Mouse (Mus musculus) cerebral cortex, adult 2 months (tissue): ENCODE results near the gene Ntng2.

Experiments
- WGBS: fragments of 180-500 bp; shearing (Covaris S2); methylation state at CpG from one replicate; pipeline ENCODE4 v1.1.7; 2018; 5-methylcytosine and 5-hydroxymethylcytosine counted together

Ntng2 gene

DNA sequence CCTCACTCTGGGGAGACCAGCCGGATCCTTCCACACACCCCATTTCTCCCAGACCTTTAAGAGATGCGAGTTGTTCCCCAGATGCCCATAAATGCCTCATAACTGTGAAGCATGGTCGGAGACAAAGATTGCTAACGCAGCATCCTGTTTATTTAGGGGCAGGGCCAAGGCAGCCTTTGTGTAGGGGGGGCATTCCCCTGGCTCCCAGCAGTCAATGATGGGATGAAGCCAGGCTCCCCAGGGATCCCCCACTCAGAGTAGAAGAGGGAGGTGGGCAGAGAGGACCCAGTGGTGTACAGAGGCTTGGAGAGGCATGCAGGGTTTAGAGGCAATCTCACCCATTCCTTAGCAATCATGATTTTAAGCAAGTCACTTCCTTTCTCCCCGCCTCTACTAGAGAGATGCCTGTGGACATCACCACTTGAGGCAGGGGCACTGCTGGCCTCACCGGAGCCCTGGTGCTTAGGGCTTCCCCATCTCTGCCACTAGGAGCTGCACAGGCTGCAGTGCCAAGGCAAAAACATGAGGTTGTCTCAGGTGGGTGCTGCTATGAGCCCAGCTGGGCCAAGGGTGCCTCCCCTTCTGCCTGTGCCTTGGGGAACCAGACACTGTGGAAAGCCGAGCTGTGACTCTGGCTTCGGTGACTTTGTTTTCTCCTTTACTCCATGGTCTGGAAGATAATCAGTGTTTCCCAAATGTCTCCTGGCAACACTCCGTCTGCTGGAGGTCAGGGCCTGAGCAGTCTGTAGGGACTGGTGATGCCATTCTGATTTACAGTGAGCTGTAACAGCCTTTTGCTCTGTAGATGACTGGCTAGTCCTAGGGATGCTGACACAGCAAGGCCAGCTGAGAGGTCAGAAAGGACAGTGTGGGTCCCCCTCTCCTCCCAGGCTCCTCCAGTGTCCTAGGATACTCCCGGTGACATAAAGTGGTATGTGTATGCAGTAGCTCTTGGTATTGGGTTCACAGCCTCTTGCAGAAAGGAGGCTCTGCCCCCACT lies 61.3 kb downstream of the Ntng2 start:
- 78% methylated on average over 10 of the region's 10 CpGs for WGBS

DNA sequence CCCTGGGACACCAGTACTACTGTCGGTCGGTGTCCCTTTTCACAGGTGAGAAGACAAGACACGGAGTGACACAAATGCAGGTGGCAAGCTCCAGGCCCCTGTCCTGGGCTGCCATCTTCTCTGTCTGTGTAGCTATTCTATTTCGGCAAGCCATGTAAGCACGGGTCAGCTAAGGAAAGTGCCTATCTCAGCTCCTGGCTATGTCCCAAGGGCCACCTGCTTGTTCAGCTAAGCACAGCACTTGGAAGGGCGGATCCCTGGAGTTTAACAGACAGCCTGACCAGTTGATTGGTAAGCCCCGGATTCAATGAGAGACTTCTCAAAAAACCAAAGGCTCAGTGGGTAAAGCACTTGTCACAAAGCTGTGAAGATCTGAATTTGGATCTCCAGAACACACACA lies 62.4 kb downstream of the Ntng2 start:
- 83% methylated on average over 7 of the region's 7 CpGs for WGBS

GRCm38 (mm10) chr2:29186209-29186608 lies 66.6 kb downstream of the Ntng2 start:
- WGBS: 80% methylated on average over 6 of the region's 6 CpGs

DNA sequence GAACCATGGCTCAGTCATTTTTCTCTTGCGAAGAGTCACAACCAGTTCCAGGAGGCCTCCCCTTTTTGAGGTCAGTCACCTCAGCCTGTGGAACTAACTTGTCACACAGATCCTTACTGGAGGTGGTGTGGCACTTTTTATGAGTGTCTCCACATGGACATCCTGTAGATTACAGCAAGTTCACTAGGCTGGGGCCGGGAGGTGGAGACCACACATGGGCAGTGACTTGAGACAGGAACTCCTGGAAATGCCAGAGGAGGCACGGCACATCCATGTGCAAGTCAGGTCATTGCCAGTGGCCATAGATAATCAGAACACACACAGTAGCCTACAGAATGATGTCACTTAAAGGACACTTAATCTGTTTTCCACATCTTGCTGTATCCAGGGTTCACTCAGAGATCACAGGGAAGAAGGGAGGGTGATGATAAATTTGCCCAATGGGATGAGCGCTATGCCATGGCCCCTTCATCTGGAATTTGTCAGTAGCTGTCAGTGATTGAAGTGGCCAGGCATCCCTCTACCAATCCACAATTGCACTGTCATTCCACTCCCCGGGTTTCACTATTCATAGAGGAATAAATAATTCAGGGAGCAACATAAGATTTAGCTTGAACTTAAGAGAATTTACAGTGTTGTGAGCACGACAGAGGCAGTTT lies 69.4 kb downstream of the Ntng2 start:
- 84% methylated on average over 6 of the region's 6 CpGs for WGBS

- WGBS: 69% methylated on average over 2 of the region's 2 CpGs
These were observed 71.7 kb downstream of the Ntng2 start for GRCm38 (mm10) chr2:29181111-29181510.

DNA sequence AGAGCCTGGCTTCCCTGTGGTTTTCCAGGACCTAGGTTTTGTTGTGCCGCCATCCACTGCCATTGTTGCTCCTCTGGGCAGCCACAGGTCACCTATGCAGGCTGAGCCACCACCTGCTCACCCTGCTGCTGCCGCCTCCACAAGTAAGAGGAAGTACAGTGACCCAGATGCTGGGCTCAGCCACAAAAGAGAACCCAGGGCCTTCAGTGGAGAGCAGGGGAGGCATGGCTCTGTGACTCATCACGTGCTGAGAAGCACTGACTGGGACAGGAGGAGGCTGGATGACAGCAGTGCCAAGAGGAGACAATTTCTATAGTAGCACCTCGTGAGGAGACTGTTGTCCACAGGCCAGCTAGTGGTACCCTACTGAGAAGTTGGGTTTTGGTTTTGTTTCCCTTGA lies 73.0 kb downstream of the Ntng2 start:
- 69% methylated on average over 4 of the region's 4 CpGs for WGBS

- WGBS: 96% methylated on average over 3 of the region's 3 CpGs
These were observed 77.9 kb downstream of the Ntng2 start for GRCm38 (mm10) chr2:29174887-29175286.

DNA sequence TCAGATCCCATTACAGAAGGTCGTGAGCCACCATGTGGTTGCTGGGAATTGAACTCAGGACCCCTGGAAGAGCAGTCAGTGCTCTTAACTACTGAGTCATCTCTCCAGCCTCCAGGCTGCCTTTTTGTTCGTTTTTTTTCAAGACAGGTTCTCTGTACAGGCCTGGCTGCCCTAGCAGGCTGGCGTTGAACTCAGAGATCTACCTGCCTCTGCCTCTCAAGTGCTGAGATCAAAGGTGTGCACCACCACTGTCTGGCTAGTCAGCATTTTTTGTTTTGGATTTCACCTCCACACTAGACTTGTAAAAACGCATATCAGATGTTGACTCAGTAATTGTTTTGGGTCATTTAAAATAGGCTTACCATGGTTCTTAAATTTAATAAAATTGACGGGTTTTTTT lies 84.7 kb downstream of the Ntng2 start:
- 91% methylated on average over 5 of the region's 5 CpGs for WGBS

DNA sequence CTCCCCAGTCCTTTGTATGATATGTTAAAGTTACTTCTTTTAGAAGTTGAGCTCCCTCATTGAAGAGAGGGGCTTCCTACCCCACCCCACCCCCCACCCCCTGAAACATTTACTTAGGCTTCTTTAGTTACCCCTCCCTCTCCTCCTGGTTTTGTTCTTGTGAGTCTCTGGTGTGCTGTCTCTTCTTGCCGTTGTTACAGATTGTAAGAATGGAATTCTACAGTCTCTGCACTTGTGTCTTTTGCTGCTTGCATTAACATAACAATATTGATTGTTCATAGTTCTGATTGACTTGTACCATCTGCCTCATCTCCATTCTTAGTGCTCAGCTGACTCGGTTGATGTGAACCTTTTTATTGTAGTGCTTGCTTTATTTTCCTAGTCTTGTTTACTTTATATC lies 100.9 kb downstream of the Ntng2 start:
- WGBS: 73% methylated on average over 2 of the region's 2 CpGs
